Mouse (Mus musculus): Measurements from ENCODE around the gene Sumo2. TPM values are rescaled to one million over a fixed set of nuclear protein-coding genes. Genes with fewer than 3 reads are reported as not detected.
A peak's percentile ranks its signal among the peaks of the same experiment; 100 is the strongest.
"Not testable (repeated sequence)": the region's sequence is repeated elsewhere in the genome, so short reads cannot be mapped to it uniquely, and the experiment has no call there.

Sumo2 gene
- polyA plus RNA-seq, 1 experiment, result 72.2 TPM

DNA sequence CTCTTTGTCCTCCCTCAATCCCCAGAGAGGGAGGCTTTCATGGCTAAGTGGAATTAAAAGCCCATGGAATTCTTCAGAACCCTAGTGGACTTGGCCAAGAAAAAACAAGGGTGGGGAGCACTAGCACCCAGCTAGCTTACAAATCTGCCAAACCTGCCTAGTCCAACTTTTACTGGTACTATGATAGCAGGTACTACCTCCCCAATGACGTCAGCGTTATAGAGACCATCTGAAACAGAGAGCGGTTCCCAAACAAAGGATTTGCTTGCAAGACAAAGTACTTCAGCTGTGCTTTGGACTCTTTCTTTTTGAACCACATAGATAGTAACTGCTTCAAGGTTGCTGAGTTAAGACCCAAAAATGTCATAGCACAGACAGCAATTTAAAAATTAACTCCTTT is 24.1 kb downstream of the Sumo2 start:
- peaks cover 21% of the 10 kb centered on the region for H3K4me1 ChIP-seq (ENCODE audit: control insufficient read depth, insufficient read depth, low read length)
- TF ChIP-seq CTCF (IDR thresholded peaks at IDR 0.05; ENCODE audit: control insufficient read depth, insufficient read depth, insufficient replicate concordance, low read depth, low read length) (no peak), POLR2A (IDR thresholded peaks at IDR 0.05; ENCODE audit: control insufficient read depth, low read depth, low read length) (no peak)
- H3K4me3 ChIP-seq (ENCODE audit: control insufficient read depth, low read depth, low read length), result peak overlapping the region; percentile 100; the same call in 1 of the 2 replicates
- no peaks in the 10 kb centered on the region for H3K27me3 ChIP-seq (ENCODE audit: control insufficient read depth, insufficient read depth, low read length)
- H3K27ac ChIP-seq (ENCODE audit: control insufficient read depth, insufficient read depth, low read depth, low read length), result peak overlapping the region; percentile 33; the same call in 1 of the 2 replicates
- no peaks in the 10 kb centered on the region for H3K36me3 ChIP-seq (ENCODE audit: control insufficient read depth, insufficient read depth, low read length)

DNA sequence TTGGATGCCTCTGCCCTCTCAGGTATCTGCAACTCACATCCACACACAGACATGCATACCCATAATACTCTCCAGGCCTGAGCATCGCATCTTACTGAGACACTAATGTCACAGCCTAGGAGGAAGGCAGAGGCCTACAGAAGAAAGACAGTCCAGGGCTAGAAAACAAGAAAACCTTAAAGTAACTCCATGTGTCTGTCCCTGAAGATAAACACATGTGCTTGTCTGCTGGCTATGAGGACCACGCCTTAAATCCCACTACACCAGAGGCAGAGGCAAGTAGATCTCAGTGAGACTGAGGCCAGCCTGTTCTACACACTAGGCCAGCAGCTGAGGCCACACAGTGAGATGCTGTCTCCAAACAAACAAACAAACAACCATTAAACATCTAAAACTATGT is 25.0 kb downstream of the Sumo2 start:
- Histone ChIP-seq H3K36me3 (ENCODE audit: control insufficient read depth, insufficient read depth, low read length) (no peaks in the 10 kb centered on the region), H3K4me3 (ENCODE audit: control insufficient read depth, low read depth, low read length) (no peak overlapping the region), H3K4me1 (ENCODE audit: control insufficient read depth, insufficient read depth, low read length) (peaks cover 21% of the 10 kb centered on the region), H3K27ac (ENCODE audit: control insufficient read depth, insufficient read depth, low read depth, low read length) (no peak overlapping the region), H3K27me3 (ENCODE audit: control insufficient read depth, insufficient read depth, low read length) (no peaks in the 10 kb centered on the region)
- TF ChIP-seq CTCF (IDR thresholded peaks at IDR 0.05; ENCODE audit: control insufficient read depth, insufficient read depth, insufficient replicate concordance, low read depth, low read length) (no peak), POLR2A (IDR thresholded peaks at IDR 0.05; ENCODE audit: control insufficient read depth, low read depth, low read length) (no peak)

DNA sequence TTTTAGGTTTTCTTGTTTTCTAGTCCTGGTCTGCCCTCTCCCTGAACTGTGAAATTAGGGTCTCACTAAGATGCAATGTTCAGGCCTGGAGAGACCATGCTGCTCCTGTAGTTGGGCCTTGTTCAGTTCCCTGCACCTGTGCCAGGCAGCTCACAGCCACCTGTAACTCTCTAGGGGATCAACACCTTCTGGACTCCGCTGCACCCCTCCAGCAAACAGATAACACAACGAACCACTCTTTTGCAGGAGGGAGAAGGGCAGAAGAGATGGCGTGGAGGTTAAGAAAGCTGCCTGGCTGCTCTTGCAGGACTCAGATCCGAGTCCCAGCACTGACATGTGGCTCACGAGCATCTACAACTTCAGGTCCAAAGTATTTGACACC is 25.6 kb downstream of the Sumo2 start:
- no peak for TF ChIP-seq CTCF (IDR thresholded peaks at IDR 0.05; ENCODE audit: control insufficient read depth, insufficient read depth, insufficient replicate concordance, low read depth, low read length)
- no peak for TF ChIP-seq POLR2A (IDR thresholded peaks at IDR 0.05; ENCODE audit: control insufficient read depth, low read depth, low read length)
- no peaks in the 10 kb centered on the region for H3K27me3 ChIP-seq (ENCODE audit: control insufficient read depth, insufficient read depth, low read length)
- no peak overlapping the region for H3K4me3 ChIP-seq (ENCODE audit: control insufficient read depth, low read depth, low read length)
- H3K36me3 ChIP-seq (ENCODE audit: control insufficient read depth, insufficient read depth, low read length), result no peaks in the 10 kb centered on the region
- no peak overlapping the region; the same call in none of the 2 replicates for H3K27ac ChIP-seq (ENCODE audit: control insufficient read depth, insufficient read depth, low read depth, low read length)
- peaks cover 21% of the 10 kb centered on the region for H3K4me1 ChIP-seq (ENCODE audit: control insufficient read depth, insufficient read depth, low read length)

DNA sequence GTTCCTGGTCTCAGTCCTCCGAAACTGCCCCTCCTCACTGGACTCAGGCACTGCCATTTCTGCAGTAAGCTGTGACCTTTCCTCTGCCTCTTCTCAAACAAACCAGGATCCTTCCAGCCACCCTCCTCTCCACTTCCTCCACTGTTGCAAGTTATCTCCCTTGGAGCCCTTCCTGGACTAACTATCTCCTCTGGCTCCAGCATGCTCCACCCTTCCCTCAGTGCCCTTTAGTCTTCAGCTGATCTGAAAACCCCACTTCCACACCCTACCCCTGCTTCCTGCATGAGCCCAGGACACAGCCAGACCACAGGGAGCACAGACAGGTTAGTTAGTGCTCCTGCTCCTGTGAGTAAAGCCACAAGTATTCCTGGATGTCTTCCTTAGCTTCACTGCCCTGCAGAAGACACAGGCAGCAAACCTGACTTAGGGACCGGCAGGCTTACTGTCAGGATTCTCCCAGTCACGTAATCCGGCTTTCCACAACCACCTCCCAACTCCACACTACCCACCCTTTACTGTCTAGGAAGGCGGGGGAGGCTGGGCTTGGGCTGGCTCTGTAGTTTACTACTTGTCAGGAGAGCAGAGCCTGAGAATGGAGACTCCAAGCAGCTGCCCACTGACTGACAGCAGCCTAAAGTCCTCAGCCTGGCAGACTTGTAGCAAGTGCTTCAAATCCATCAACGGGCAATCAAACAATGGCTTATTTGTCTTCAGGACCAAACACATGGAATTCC is 26.1 kb downstream of the Sumo2 start:
- no peaks in the 10 kb centered on the region for H3K36me3 ChIP-seq (ENCODE audit: control insufficient read depth, insufficient read depth, low read length)
- H3K27me3 ChIP-seq (ENCODE audit: control insufficient read depth, insufficient read depth, low read length), result no peaks in the 10 kb centered on the region
- H3K27ac ChIP-seq (ENCODE audit: control insufficient read depth, insufficient read depth, low read depth, low read length), result peak overlapping the region; percentile 20; the same call in 1 of the 2 replicates
- no peak for TF ChIP-seq CTCF (IDR thresholded peaks at IDR 0.05; ENCODE audit: control insufficient read depth, insufficient read depth, insufficient replicate concordance, low read depth, low read length)
- TF ChIP-seq POLR2A (IDR thresholded peaks at IDR 0.05; ENCODE audit: control insufficient read depth, low read depth, low read length), result no peak
- peaks cover 17% of the 10 kb centered on the region for H3K4me1 ChIP-seq (ENCODE audit: control insufficient read depth, insufficient read depth, low read length)
- no peak overlapping the region for H3K4me3 ChIP-seq (ENCODE audit: control insufficient read depth, low read depth, low read length)

DNA sequence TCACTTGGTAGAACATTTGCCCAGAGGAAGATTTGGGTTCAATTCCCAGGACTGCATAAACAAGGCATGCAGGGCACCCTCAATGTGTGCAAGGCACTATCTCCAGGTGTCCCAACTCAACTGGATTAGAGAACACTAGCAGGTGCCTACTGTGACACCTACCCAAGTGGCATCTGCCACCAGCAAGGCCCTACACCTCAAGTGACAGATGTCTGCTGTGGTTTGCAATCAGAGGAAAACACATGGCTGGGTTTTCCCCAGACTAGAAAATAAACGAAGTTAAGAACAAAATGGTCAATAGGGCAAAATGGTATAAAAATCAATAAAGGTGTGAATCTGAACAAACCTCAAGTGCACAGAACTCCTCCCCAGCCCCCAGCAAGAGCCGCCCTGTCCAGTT is 28.0 kb downstream of the Sumo2 start:
- H3K4me1 ChIP-seq (ENCODE audit: control insufficient read depth, insufficient read depth, low read length), result peaks cover 14% of the 10 kb centered on the region

DNA sequence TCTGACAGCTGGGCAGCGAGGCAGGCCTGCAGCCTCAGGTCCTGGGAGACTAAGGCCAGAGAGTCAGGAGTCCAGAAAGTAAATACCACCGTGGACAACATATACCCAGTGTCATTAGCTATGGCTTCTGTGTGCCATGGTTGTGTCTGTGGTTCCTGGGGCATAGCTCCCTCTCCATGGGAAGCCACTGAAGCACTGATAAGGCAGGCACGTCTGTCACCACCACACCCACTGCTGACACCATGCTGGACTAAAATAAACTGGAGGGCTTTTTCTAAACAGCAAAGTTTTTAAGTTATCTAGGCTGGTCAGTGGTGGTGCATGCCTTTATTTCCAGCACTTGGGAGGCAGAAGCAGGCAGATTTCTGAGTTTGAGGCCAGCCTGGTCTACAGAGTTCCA is 29.5 kb downstream of the Sumo2 start:
- H3K4me1 ChIP-seq (ENCODE audit: control insufficient read depth, insufficient read depth, low read length), result peaks cover 6% of the 10 kb centered on the region

More for the DNA sequence above, 28.0 kb downstream of the Sumo2 start:
- no peaks in the 10 kb centered on the region for H3K27me3 ChIP-seq (ENCODE audit: control insufficient read depth, insufficient read depth, low read length)
- H3K36me3 ChIP-seq (ENCODE audit: control insufficient read depth, insufficient read depth, low read length), result no peaks in the 10 kb centered on the region
- TF ChIP-seq CTCF (IDR thresholded peaks at IDR 0.05; ENCODE audit: control insufficient read depth, insufficient read depth, insufficient replicate concordance, low read depth, low read length) (no peak), POLR2A (IDR thresholded peaks at IDR 0.05; ENCODE audit: control insufficient read depth, low read depth, low read length) (no peak)
- H3K27ac ChIP-seq (ENCODE audit: control insufficient read depth, insufficient read depth, low read depth, low read length), result no peak overlapping the region
- H3K4me3 ChIP-seq (ENCODE audit: control insufficient read depth, low read depth, low read length), result no peak overlapping the region

DNA sequence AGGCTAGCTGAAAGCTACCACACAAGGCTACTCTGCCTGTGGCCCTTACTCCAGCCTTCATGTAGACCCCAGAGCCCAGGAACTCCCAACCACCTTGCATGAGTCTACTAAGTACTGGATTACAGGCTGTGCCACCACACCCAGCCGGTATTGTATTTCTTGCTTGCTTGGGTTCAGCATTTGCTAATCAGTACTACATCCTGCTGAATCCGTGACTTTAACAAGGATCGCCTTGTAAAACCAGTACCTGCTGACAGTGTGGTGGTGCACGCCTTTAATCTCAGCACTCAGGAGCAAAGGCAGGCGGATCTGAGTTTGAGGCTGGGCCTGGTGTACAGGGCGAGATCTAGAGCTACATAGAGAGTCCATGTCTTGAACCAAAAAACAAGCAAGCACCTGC is 33.4 kb downstream of the Sumo2 start:
- H3K4me1 ChIP-seq (ENCODE audit: control insufficient read depth, insufficient read depth, low read length), result peaks cover 2% of the 10 kb centered on the region; the same call in 1 of the 2 replicates
- H3K27ac ChIP-seq (ENCODE audit: control insufficient read depth, insufficient read depth, low read depth, low read length), result no peak overlapping the region
- H3K27me3 ChIP-seq (ENCODE audit: control insufficient read depth, insufficient read depth, low read length), result no peaks in the 10 kb centered on the region
- H3K36me3 ChIP-seq (ENCODE audit: control insufficient read depth, insufficient read depth, low read length), result no peaks in the 10 kb centered on the region; the same call in 1 of the 2 replicates
- H3K4me3 ChIP-seq (ENCODE audit: control insufficient read depth, low read depth, low read length), result no peak overlapping the region
- TF ChIP-seq CTCF (IDR thresholded peaks at IDR 0.05; ENCODE audit: control insufficient read depth, insufficient read depth, insufficient replicate concordance, low read depth, low read length) (no peak), POLR2A (IDR thresholded peaks at IDR 0.05; ENCODE audit: control insufficient read depth, low read depth, low read length) (no peak)

More for the DNA sequence above, 29.5 kb downstream of the Sumo2 start:
- no peaks in the 10 kb centered on the region for H3K27me3 ChIP-seq (ENCODE audit: control insufficient read depth, insufficient read depth, low read length)
- no peak overlapping the region for H3K4me3 ChIP-seq (ENCODE audit: control insufficient read depth, low read depth, low read length)
- H3K27ac ChIP-seq (ENCODE audit: control insufficient read depth, insufficient read depth, low read depth, low read length), result no peak overlapping the region
- H3K36me3 ChIP-seq (ENCODE audit: control insufficient read depth, insufficient read depth, low read length), result no peaks in the 10 kb centered on the region; the same call in 1 of the 2 replicates
- TF ChIP-seq CTCF (IDR thresholded peaks at IDR 0.05; ENCODE audit: control insufficient read depth, insufficient read depth, insufficient replicate concordance, low read depth, low read length), result no peak
- TF ChIP-seq POLR2A (IDR thresholded peaks at IDR 0.05; ENCODE audit: control insufficient read depth, low read depth, low read length), result no peak

DNA sequence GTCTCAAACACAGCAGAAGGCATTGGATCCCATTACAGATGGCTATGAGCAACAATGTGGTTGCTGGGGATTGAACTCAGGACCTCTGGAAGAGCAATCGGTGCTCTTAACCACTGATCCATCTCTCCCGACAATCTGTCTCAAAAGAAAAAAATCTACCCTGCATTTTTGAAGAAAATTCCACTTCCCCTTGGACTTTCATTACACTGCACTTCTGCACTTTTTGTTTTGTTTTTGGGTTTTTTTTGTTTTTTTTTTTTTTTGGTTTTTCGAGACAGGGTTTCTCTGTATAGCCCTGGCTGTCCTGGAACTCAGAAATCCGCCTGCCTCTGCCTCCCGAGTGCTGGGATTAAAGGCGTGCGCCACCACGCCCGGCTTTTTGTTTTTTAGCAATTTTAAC is 39.5 kb downstream of the Sumo2 start:
- not testable (repeated sequence) for H3K27ac ChIP-seq (ENCODE audit: control insufficient read depth, insufficient read depth, low read depth, low read length)

More for the DNA sequence above, 39.5 kb downstream of the Sumo2 start:
- not testable (repeated sequence) for H3K4me1 ChIP-seq (ENCODE audit: control insufficient read depth, insufficient read depth, low read length); H3K36me3 ChIP-seq (ENCODE audit: control insufficient read depth, insufficient read depth, low read length); H3K4me3 ChIP-seq (ENCODE audit: control insufficient read depth, low read depth, low read length); H3K27me3 ChIP-seq (ENCODE audit: control insufficient read depth, insufficient read depth, low read length)
